Mouse (Mus musculus) hindbrain, embryonic 16.5 days (tissue): ENCODE results near the gene Atp1a2. TPM values are rescaled to one million over a fixed set of nuclear protein-coding genes. Genes with fewer than 3 reads are reported as not detected.

Experiments
- ATAC-seq: fragments of 200-750 bp; cut with Nextera tagmentation; 2 replicates; pipeline ENCODE4 v1.8.0; 2017; ENCODE audit warnings: moderate TSS enrichment, moderate library complexity
- H3K27ac ChIP-seq: fragments of 300-500 bp; sonication (generic); 2 replicates; pipeline ENCODE4 v1.5.1; 2014; ENCODE audit warnings: low read depth, mild to moderate bottlenecking, control low read depth, low read length, moderate library complexity
- H3K27me3 ChIP-seq: fragments of 300-500 bp; sonication (generic); replicated peaks from 2 replicates; pipeline ENCODE4 v1.6.1; 2014; ENCODE audit warnings: low read length; ENCODE audit not compliant: control insufficient read depth, insufficient read depth
- H3K36me3 ChIP-seq: fragments of 300-500 bp; sonication (generic); 2 replicates; pipeline ENCODE4 v1.6.1; 2014; ENCODE audit warnings: mild to moderate bottlenecking, low read length, moderate library complexity, mixed read lengths; ENCODE audit not compliant: control insufficient read depth, insufficient read depth
- H3K4me1 ChIP-seq: fragments of 300-500 bp; sonication (generic); 2 replicates; pipeline ENCODE4 v1.6.1; 2014; ENCODE audit warnings: low read depth, low read length; ENCODE audit not compliant: control insufficient read depth, insufficient read depth
- H3K4me2 ChIP-seq: fragments of 300-500 bp; sonication (generic); 2 replicates; pipeline ENCODE4 v1.6.1; 2014; ENCODE audit warnings: mild to moderate bottlenecking, low read length, control low read depth, moderate library complexity
- H3K4me3 ChIP-seq: fragments of 300-500 bp; sonication (generic); 2 replicates; pipeline ENCODE4 v1.5.1; 2014; ENCODE audit warnings: mild to moderate bottlenecking, low read length, control low read depth, moderate library complexity
- H3K9ac ChIP-seq: fragments of 300-500 bp; sonication (generic); 2 replicates; pipeline ENCODE4 v1.6.1; 2014; ENCODE audit warnings: low read depth, mild to moderate bottlenecking, control low read depth, low read length, moderate library complexity
- H3K9me3 ChIP-seq: fragments of 300-500 bp; sonication (generic); 2 replicates; pipeline ENCODE4 v1.6.1; 2014; ENCODE audit warnings: mild to moderate bottlenecking, low read length, moderate library complexity; ENCODE audit not compliant: control insufficient read depth
- WGBS: fragments of 180-500 bp; shearing (Covaris S2); extraction: QIAGEN DNeasy Blood & Tissue Kit; methylation state at CpG from one replicate; pipeline ENCODE4 v1.1.7; 2014; 5-methylcytosine and 5-hydroxymethylcytosine counted together
- polyA plus RNA-seq: library from polyadenylated mRNA; unstranded; fragments of >200 nt; fragmentation: Nextera tagmentation; extraction: Ambion mirVana; gene quantifications from 2 replicates; pipeline ENCODE4 v1.2.1, GENCODE M21; 2015

The Atp1a2 gene
- polyA plus RNA-seq, 1 experiment from 2014 or later = 102 TPM

DNA sequence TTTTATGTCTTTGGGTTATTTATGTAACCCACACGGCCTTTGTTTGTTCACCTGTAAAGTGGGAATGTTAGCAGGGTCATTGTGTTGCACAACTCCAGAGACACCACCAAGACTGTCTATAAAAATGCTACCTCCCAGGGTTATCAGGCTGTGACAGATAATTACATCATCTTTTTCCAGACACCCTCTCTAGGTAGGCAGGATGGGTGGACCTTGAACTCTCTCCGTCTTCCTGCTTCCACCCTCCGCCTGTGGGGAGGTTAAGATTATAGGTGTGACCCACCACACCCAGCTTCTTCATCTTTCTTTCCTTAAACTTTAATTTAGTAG, 8.3 kb downstream of the Atp1a2 start:
- ATAC-seq = no peak
- H3K4me2 ChIP-seq = no peak overlapping the region
- H3K36me3 ChIP-seq = no peaks in the 10 kb centered on the region
- H3K4me3 ChIP-seq = no peak overlapping the region
- H3K27me3 ChIP-seq = no peaks in the 10 kb centered on the region
- H3K9ac ChIP-seq = no peak overlapping the region
- no peaks in the 10 kb centered on the region; the same call in 1 of the 2 replicates for H3K4me1 ChIP-seq
- 95% methylated on average over 3 of the region's 3 CpGs for WGBS
- no peak overlapping the region for H3K27ac ChIP-seq
- H3K9me3 ChIP-seq = no peaks in the 10 kb centered on the region

DNA sequence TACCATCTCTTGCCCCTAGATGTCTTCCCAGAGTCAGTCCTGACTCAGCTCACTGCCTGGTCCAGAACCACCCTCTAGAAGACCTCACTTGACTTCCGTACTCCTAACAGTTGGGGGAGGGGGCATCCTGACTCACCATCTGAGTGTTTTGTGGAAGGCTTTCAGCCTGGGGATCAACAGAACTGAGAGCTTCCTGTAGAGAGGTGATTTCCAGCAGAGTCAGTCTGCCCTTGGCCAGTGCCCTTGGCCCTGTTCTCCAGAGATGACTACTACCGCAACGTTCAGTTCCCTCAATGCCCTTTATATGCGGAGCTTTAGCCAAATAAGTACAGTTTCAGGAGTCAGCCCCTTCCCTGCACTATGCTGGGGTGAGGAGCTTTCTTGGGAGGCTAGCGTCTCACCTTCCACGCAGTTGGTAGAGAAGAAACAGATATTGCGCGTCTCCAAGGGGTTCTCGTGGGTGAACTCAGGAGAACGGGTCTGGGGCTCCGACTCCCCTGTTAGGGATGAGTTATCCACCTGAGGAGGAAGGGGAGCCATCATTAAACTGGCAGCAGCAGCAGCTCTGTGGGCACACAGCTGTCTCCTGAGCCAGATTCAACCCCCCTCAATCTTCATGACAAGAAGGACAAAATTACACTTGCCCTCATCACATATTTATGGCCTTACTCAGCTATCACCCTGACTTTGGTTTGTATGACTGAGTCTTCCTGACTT, 8.8 kb downstream of the Atp1a2 start:
- no peaks in the 10 kb centered on the region for H3K4me1 ChIP-seq

DNA sequence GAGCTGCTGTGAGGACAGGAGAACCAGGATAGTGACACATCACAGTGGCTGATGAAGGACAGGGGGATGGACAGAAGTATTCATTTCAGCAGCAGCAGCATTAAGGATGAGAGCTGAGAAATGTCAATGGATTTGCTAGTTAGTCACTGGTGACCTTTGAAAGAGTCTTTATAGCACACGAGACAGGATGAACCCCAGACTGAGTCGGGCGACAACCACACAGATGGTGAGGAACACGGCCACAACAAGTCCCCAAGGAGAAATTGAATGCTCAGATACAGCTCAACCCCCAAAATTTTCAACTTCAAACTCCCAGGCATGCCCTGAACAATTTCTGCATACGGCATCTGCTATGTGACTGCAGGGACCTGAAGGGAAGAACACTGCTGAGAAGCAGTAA, 11.1 kb downstream of the Atp1a2 start:
- Histone ChIP-seq H3K9me3 (no peaks in the 10 kb centered on the region), H3K4me3 (no peak overlapping the region), H3K27ac (no peak overlapping the region), H3K36me3 (no peaks in the 10 kb centered on the region), H3K4me1 (no peaks in the 10 kb centered on the region), H3K4me2 (no peak overlapping the region), H3K9ac (no peak overlapping the region), H3K27me3 (no peaks in the 10 kb centered on the region)
- no peak for ATAC-seq
- 76% methylated on average over 5 of the region's 5 CpGs for WGBS

More for the DNA sequence above, 8.8 kb downstream of the Atp1a2 start:
- Histone ChIP-seq H3K36me3 (no peaks in the 10 kb centered on the region), H3K4me3 (no peak overlapping the region), H3K27me3 (no peaks in the 10 kb centered on the region), H3K4me2 (no peak overlapping the region), H3K9ac (no peak overlapping the region), H3K9me3 (no peaks in the 10 kb centered on the region), H3K27ac (no peak overlapping the region)
- no peak for ATAC-seq
- 93% methylated on average over 11 of the region's 11 CpGs for WGBS

DNA sequence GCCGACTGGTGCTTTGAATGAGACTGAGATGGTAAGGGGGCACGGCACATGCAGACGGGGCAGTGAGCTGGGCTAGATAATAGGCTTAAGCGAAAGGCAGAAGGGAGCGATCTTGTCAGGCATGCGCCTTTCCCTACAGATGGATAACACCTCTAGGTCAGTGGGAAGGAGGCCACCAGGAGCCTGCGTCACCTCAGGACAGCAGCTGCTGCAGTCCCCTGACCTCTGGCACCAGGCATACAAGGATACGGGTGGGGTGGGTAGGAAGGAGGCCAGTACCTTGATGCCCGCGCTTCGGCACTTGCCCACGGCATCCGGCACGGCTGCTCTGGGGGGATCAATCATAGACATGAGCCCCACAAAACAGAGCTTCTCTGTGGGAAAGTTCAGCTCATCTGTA, 13.6 kb downstream of the Atp1a2 start:
- Histone ChIP-seq H3K27ac (no peak overlapping the region), H3K4me3 (no peak overlapping the region), H3K27me3 (no peaks in the 10 kb centered on the region), H3K9me3 (no peaks in the 10 kb centered on the region), H3K4me2 (no peak overlapping the region), H3K4me1 (no peaks in the 10 kb centered on the region), H3K36me3 (no peaks in the 10 kb centered on the region), H3K9ac (no peak overlapping the region)
- no peak for ATAC-seq
- WGBS = 95% methylated on average over 14 of the region's 14 CpGs

DNA sequence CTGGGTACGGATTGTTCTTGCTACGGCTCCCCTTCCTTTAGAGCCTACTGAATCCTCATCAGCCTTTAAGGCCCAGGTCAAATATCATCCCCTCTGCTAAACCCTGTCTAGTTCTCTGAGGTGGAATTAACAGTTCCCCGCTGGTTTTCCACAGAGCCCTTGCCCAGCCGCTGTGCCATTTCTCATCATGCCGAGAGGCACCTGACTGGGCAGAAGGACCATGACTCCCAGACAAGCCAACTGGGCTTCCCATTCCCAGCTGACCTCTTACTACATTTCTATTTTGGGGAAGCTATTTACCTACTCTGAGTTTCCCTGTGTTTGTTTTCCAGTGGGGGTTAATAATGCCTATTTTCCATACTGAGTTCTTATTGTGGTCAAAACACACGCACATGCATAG, 14.8 kb downstream of the Atp1a2 start:
- 88% methylated on average over 6 of the region's 6 CpGs for WGBS
- no peak overlapping the region for H3K27ac ChIP-seq
- no peaks in the 10 kb centered on the region for H3K9me3 ChIP-seq
- no peak overlapping the region for H3K9ac ChIP-seq
- H3K36me3 ChIP-seq = no peaks in the 10 kb centered on the region
- no peaks in the 10 kb centered on the region for H3K27me3 ChIP-seq
- ATAC-seq = no peak
- no peak overlapping the region for H3K4me3 ChIP-seq
- no peaks in the 10 kb centered on the region for H3K4me1 ChIP-seq
- H3K4me2 ChIP-seq = no peak overlapping the region

DNA sequence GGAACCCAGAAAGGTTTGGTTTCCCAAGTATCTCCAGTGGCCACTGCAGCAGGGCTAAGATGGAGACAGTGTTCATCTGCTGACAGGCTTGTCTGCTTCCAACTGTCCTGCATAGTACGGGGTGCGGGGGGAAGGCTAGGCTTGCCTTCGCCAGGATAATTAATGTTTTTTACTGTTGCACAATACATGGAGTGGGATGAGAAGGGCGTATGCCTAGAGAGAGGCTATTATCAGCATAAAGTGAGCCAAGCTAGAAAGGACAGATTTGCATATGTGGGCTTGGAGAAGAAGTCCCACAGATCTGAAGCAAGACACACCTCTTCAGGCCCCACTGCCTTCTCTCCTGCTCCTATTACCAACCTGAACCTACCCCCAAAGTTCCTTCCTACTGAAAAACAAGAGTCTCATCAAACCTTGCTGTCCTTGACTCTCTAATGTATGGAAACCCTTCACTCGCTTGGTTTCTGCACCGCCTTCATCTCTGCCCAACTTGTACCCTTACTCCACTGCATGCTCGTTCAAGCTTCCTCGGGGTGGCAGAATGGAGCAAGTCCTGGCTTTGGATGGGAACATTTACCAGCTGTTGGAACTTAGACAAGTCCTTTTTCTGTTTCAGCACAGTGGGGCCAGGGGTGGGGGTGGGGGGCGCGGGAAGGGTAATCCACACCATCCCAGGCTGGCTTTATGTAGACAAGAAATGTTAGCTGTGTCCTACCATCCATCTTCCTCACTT, 16.2 kb downstream of the Atp1a2 start:
- Histone ChIP-seq H3K4me3 (no peak overlapping the region), H3K27me3 (no peaks in the 10 kb centered on the region), H3K9me3 (no peaks in the 10 kb centered on the region), H3K4me2 (no peak overlapping the region), H3K4me1 (no peaks in the 10 kb centered on the region), H3K27ac (no peak overlapping the region), H3K9ac (no peak overlapping the region), H3K36me3 (no peaks in the 10 kb centered on the region)
- WGBS = 79% methylated on average over 10 of the region's 10 CpGs
- ATAC-seq = no peak

DNA sequence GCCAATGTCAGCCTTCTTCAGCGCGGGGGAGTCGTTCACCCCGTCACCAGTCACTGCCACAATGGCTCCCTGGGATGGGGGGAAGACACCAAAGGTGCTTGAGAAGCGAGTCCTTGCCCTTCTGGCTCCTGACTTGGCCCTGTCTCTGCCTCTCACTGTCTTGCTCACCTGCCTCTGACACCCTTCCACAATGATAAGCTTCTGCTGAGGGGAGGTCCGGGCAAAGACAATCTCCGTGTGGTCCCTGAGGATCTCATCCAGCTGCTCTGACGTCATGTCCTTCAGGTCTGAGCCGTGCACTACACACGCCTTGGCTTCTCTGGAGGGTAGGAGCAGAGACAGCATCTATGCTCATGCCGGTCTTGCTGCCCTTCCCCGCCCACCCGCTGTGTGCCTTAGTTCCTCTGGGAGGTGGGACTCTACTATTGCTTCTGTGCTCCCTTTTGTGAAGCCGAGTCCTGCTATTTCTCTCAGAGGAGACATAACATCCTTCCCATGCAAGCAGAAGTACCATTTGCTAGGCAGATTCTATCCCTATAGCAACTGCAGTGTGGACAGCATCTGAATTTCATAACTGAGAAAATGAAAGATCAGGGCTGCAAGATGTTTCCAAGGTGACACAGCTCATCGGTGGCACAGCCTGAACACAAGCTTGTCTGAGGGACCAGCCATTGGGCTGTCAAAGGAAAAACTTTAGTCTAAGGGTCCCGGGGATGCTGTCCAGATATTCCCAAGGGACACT, 17.9 kb downstream of the Atp1a2 start:
- Histone ChIP-seq H3K27ac (no peak overlapping the region), H3K4me1 (no peaks in the 10 kb centered on the region), H3K9ac (no peak overlapping the region), H3K4me2 (no peak overlapping the region), H3K4me3 (no peak overlapping the region), H3K36me3 (no peaks in the 10 kb centered on the region), H3K27me3 (no peaks in the 10 kb centered on the region), H3K9me3 (no peaks in the 10 kb centered on the region)
- 76% methylated on average over 16 of the region's 16 CpGs for WGBS
- peak; percentile 53 for ATAC-seq

DNA sequence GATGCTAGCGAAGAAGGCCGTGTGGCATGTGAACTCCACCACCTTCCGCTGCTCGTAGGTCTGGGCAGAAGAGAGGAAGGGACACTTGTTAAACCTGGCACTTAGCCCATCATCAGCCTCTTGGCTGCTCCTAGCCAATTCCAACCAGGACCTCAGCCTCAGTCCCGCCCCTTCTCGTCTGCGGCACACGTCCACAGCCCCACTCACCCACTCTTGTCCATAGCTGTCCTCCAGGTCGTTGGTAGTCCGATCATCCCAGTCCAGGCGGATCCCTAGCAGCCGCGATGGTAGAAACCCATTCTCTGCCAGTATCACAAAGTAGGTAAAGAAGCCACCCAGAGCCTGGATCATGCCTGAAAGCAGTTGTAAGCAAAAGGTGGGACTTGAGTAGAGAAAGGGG, 19.5 kb downstream of the Atp1a2 start:
- Histone ChIP-seq H3K4me2 (no peak overlapping the region), H3K9ac (no peak overlapping the region), H3K27ac (no peak overlapping the region), H3K27me3 (no peaks in the 10 kb centered on the region), H3K9me3 (no peaks in the 10 kb centered on the region), H3K4me3 (no peak overlapping the region), H3K4me1 (no peaks in the 10 kb centered on the region), H3K36me3 (no peaks in the 10 kb centered on the region)
- WGBS = 94% methylated on average over 11 of the region's 13 CpGs
- ATAC-seq = no peak

DNA sequence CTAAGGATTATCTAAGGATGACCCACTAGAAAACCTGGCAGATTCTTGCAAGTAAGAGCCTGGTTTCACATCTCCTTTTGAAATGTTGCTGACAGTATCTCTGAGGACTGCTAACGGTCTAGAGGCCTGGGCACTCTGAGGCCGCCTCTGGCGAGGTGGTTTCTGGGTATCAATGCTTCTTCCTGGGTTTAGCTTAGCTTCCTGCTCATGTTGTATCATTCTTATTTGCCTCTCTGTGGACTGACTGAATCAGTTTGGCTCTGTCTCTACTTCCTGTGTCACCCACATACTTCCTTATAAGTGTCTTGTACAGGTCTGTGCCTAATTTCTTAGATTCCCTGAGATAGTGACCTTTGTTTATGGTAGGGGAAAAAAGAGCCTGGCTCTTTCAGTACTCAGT, 20.7 kb downstream of the Atp1a2 start:
- WGBS = 78% methylated on average over 3 of the region's 3 CpGs

More for the DNA sequence above, 20.7 kb downstream of the Atp1a2 start:
- no peak for ATAC-seq
- H3K36me3 ChIP-seq = no peaks in the 10 kb centered on the region
- no peaks in the 10 kb centered on the region for H3K27me3 ChIP-seq
- H3K9ac ChIP-seq = no peak overlapping the region
- no peaks in the 10 kb centered on the region for H3K4me1 ChIP-seq
- H3K4me3 ChIP-seq = no peak overlapping the region
- no peak overlapping the region for H3K4me2 ChIP-seq
- H3K9me3 ChIP-seq = no peaks in the 10 kb centered on the region
- H3K27ac ChIP-seq = no peak overlapping the region
